Mouse (Mus musculus) neural tube, embryonic 11.5 days (tissue): ENCODE data around the gene Josd1. TPM values are rescaled to one million over a fixed set of nuclear protein-coding genes. Genes with fewer than 3 reads are reported as not detected.

ENCODE experiments used
- ATAC-seq: fragments of 200-750 bp; cut with Nextera tagmentation; 2 replicates; pipeline ENCODE4 v1.8.0; 2017; ENCODE audit warnings: moderate number of reproducible peaks, mild to moderate bottlenecking, moderate TSS enrichment, moderate library complexity; ENCODE audit not compliant: insufficient read depth, low FRiP score, low TSS enrichment
- DNase-seq: peaks from one replicate; pipeline ENCODE4 v3.0.0-alpha.2; 2015; ENCODE audit warnings: low spot score
- H3K27ac ChIP-seq: fragments of 300-500 bp; sonication (generic); 2 replicates; pipeline ENCODE4 v1.5.1; 2014; ENCODE audit warnings: low read depth, mild to moderate bottlenecking, low read length
- H3K27me3 ChIP-seq: fragments of 300-500 bp; sonication (generic); 2 replicates; pipeline ENCODE4 v1.6.1; 2014; ENCODE audit warnings: mild to moderate bottlenecking, low read length, mixed read lengths; ENCODE audit not compliant: control insufficient read depth, insufficient read depth
- H3K36me3 ChIP-seq: fragments of 300-500 bp; sonication (generic); 2 replicates; pipeline ENCODE4 v1.6.1; 2014; ENCODE audit warnings: mild to moderate bottlenecking, low read length, moderate library complexity, mixed read lengths; ENCODE audit not compliant: control insufficient read depth, insufficient read depth
- H3K4me1 ChIP-seq: fragments of 300-500 bp; sonication (generic); 2 replicates; pipeline ENCODE4 v1.6.1; 2014; ENCODE audit warnings: low read length, mixed read lengths; ENCODE audit not compliant: control insufficient read depth, insufficient read depth
- H3K4me2 ChIP-seq: fragments of 300-500 bp; sonication (generic); 2 replicates; pipeline ENCODE4 v1.6.1; 2014; ENCODE audit warnings: low read depth, mild to moderate bottlenecking, moderate library complexity
- H3K4me3 ChIP-seq: fragments of 300-500 bp; sonication (generic); 2 replicates; pipeline ENCODE4 v1.5.1; 2014; ENCODE audit warnings: low read depth, low read length
- H3K9ac ChIP-seq: fragments of 300-500 bp; sonication (generic); 2 replicates; pipeline ENCODE4 v1.6.1; 2014; ENCODE audit warnings: mild to moderate bottlenecking, low read length
- H3K9me3 ChIP-seq: fragments of 300-500 bp; sonication (generic); 2 replicates; pipeline ENCODE4 v1.6.1; 2016; ENCODE audit warnings: low read length; ENCODE audit not compliant: control insufficient read depth
- WGBS: fragments of 180-500 bp; shearing (Covaris S2); extraction: QIAGEN DNeasy Blood & Tissue Kit; methylation state at CpG from one replicate; pipeline ENCODE4 v1.1.7; 2014; 5-methylcytosine and 5-hydroxymethylcytosine counted together
- polyA plus RNA-seq: library from polyadenylated mRNA; unstranded; fragments of >200 nt; fragmentation: Nextera tagmentation; extraction: Ambion mirVana; gene quantifications from 2 replicates; pipeline ENCODE4 v1.2.1, GENCODE M21; 2014

Gene Josd1
- polyA plus RNA-seq, 1 experiment from 2014 or later, result 16.4 TPM

DNA sequence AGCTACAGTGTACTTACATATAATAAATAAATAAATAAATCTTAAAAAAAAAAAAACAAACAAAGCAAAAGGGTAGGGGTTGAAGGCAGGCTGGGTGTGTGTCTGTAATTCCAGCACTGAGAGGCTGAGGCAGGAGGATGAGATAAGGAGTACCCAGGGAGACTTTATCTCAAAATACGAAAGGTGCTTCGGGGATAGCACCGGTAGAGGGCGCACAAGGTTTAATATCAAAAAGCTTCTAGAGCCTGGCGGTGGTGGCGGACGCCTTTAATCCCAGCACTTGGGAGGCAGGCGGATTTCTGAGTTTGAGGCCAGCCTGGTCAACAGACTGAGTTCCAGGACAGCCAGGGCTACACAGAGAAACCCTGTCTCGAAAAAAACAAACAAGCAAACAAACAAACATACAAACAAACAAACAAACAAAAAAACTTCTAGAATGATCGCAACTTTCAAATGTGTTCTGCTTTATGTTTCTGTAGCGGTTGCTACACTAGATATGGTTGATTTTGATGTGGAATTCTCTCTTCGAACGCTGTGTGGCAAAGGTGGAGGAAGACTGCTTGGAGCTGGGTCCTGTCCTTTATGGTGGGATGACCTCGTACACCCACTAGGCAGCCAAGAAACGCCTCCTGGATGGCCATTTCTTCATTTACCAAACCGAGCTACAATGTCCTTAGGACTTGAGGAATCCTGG is 29.7 kb downstream of the Josd1 start:
- no peaks in the 10 kb centered on the region for H3K36me3 ChIP-seq
- DNase-seq (peak; percentile 87), ATAC-seq (peak; percentile 24; the same call in 1 of the 2 replicates)
- WGBS, result 4% methylated on average over 16 of the region's 16 CpGs
- H3K4me2 ChIP-seq, result peak overlapping the region; percentile 82
- no peaks in the 10 kb centered on the region for H3K27me3 ChIP-seq
- peak overlapping the region; percentile 75 for H3K4me3 ChIP-seq
- H3K9ac ChIP-seq, result peak overlapping the region; percentile 82
- H3K27ac ChIP-seq, result peak overlapping the region; percentile 92
- H3K4me1 ChIP-seq, result no peaks in the 10 kb centered on the region
- no peaks in the 10 kb centered on the region for H3K9me3 ChIP-seq

DNA sequence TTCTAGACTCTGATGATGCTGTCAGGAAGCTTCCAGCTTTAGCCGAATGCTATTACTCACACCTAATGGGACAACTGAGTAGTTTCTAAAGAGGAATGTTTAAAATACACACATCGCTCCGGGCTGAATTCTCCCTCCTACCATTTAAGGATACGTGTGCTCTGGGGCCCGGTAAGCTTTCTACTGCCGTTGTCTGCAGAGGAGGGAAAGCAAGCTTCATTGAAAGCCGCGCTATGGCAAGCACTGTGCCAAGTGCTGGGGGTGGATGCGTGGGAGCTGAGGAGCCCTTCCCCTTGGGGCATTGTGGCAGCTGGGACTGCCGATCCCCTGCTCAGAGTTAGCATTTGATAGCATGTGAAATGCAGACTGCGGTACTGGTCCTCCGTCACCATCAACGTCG is 31.3 kb downstream of the Josd1 start:
- Histone ChIP-seq H3K4me3 (no peak overlapping the region), H3K4me2 (no peak overlapping the region), H3K27me3 (no peaks in the 10 kb centered on the region), H3K27ac (no peak overlapping the region), H3K36me3 (no peaks in the 10 kb centered on the region), H3K9ac (no peak overlapping the region), H3K9me3 (no peaks in the 10 kb centered on the region), H3K4me1 (no peaks in the 10 kb centered on the region)
- WGBS, result 94% methylated on average over 14 of the region's 14 CpGs
- DNase-seq (no peak), ATAC-seq (no peak)

DNA sequence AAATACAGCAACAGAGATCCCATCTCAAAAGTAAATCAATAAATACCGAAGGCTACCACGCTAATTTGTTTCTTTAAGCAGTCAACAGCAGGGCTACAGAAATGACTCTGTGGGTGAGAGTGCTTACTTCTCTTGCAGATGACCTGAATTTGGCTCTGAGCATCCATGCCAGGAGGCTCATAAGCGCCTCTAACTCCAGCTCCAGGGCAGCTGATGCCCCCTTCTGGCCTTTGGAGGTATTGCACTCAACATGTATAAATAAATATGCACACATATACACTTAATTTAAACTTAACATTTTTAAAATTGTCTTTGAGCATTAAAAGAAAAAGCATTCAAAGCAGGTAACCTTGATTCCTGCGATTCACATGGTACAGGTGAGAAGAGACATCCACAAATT is 36.2 kb downstream of the Josd1 start:
- no peaks in the 10 kb centered on the region for H3K36me3 ChIP-seq
- H3K27me3 ChIP-seq, result no peaks in the 10 kb centered on the region
- 80% methylated on average over 4 of the region's 4 CpGs for WGBS
- H3K9ac ChIP-seq, result no peak overlapping the region
- no peak for ATAC-seq
- no peak overlapping the region for H3K27ac ChIP-seq
- no peaks in the 10 kb centered on the region for H3K9me3 ChIP-seq
- H3K4me3 ChIP-seq, result no peak overlapping the region
- no peak for DNase-seq
- H3K4me1 ChIP-seq, result no peaks in the 10 kb centered on the region
- H3K4me2 ChIP-seq, result no peak overlapping the region

- H3K27ac ChIP-seq, result no peak overlapping the region
- no peaks in the 10 kb centered on the region for H3K36me3 ChIP-seq
- H3K4me2 ChIP-seq, result no peak overlapping the region
- ATAC-seq (no peak), DNase-seq (peak; percentile 57)
- H3K4me3 ChIP-seq, result no peak overlapping the region
- no peaks in the 10 kb centered on the region for H3K9me3 ChIP-seq
- no peaks in the 10 kb centered on the region for H3K4me1 ChIP-seq
- no peaks in the 10 kb centered on the region for H3K27me3 ChIP-seq
- no peak overlapping the region for H3K9ac ChIP-seq
These were observed 37.1 kb downstream of the Josd1 start for GRCm38 (mm10) chr15:79650569-79650968.

DNA sequence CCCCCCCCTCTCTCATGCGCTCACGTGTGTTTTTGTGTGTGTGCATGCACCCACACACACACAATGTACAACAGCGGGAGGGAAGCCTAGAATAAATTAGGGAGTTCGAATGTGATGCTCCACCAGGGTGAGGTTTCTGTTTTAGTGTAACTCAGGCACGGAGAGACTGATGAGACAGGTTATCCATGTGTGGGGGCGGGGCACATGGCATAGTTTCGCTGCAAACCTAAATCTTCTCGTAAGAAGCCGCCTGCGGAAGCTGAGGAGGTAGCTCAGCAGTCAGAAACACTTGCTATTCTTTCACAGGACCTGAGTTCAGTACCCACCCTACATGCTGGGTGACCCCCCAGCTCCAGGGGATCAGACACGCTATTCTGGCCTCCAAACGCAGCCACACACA is 39.6 kb downstream of the Josd1 start:
- no peaks in the 10 kb centered on the region for H3K9me3 ChIP-seq
- WGBS, result 90% methylated on average over 12 of the region's 12 CpGs

GRCm38 (mm10) chr15:79645483-79645882 is 42.2 kb downstream of the Josd1 start:
- Histone ChIP-seq H3K27me3 (no peaks in the 10 kb centered on the region), H3K4me3 (no peak overlapping the region), H3K4me2 (no peak overlapping the region), H3K36me3 (no peaks in the 10 kb centered on the region), H3K9ac (no peak overlapping the region), H3K4me1 (no peaks in the 10 kb centered on the region), H3K9me3 (no peaks in the 10 kb centered on the region), H3K27ac (no peak overlapping the region)
- 80% methylated on average over 2 of the region's 2 CpGs for WGBS
- no peak for DNase-seq
- no peak for ATAC-seq

More for the DNA sequence above, 39.6 kb downstream of the Josd1 start:
- no peak overlapping the region for H3K4me3 ChIP-seq
- DNase-seq (no peak), ATAC-seq (no peak)
- no peaks in the 10 kb centered on the region for H3K36me3 ChIP-seq
- H3K27me3 ChIP-seq, result no peaks in the 10 kb centered on the region
- H3K9ac ChIP-seq, result no peak overlapping the region
- no peak overlapping the region for H3K27ac ChIP-seq
- H3K4me1 ChIP-seq, result no peaks in the 10 kb centered on the region
- H3K4me2 ChIP-seq, result no peak overlapping the region

DNA sequence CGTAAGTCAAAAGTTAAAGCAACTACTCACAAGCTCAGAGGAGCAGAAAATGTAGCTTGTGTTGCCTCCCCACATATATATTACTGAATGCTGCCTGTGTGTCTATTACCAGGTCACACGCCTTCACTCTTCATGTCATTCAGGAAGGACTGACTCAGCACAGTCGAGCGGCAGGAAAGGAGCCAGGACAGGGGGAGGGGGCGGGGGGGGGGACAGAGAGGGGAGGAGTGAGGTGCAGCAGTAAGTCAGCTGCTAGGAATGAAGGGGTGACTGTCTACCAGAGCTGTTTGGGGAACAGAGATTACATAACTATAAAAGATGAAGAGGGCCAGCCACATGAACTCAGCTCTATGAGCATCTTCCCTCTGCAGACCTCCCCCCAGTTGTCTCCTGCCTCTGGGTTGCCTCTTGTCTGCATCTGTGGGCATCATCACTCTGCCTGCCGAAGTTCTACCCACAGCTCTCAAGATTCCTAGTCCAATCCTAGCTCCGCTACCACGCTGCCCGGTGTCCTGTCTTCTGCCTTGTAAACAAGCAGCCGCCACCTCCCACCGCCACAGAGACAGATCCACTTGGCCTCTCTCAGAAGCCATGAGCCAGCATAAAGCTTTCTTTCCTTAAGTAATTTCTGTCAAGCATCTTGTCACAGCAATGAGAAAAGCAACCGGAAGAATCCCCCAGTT is 46.4 kb downstream of the Josd1 start:
- no peak overlapping the region for H3K4me2 ChIP-seq
- H3K4me3 ChIP-seq, result no peak overlapping the region
- 73% methylated on average over 12 of the region's 12 CpGs for WGBS
- H3K36me3 ChIP-seq, result no peaks in the 10 kb centered on the region
- H3K27me3 ChIP-seq, result no peaks in the 10 kb centered on the region
- H3K9ac ChIP-seq, result no peak overlapping the region
- DNase-seq, result no peak
- H3K27ac ChIP-seq, result no peak overlapping the region
- no peaks in the 10 kb centered on the region for H3K4me1 ChIP-seq
- no peaks in the 10 kb centered on the region for H3K9me3 ChIP-seq
- no peak for ATAC-seq

DNA sequence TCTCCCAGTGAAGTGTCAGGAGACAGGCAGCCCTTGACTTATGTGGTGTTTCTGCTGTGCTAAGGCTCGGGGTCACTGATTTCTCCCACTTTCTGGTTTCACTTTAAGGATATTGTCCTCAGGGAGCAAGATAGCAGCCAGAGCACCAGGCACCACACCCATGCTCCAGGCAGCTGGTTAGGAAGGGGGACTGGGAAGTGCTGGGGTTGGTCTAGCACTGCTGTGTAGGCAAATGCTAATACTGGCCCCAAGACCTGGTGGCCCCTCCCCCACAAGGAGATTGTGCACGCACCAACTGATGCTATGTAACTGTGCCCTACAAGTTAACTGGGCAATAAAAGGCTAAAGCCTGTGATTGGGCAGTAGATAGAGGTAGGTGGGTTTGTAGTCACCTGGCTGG is 57.2 kb downstream of the Josd1 start:
- Histone ChIP-seq H3K36me3 (peaks cover 9% of the 10 kb centered on the region), H3K9ac (no peak overlapping the region), H3K27ac (no peak overlapping the region), H3K4me2 (no peak overlapping the region), H3K27me3 (no peaks in the 10 kb centered on the region), H3K4me3 (no peak overlapping the region), H3K4me1 (no peaks in the 10 kb centered on the region), H3K9me3 (no peaks in the 10 kb centered on the region)
- DNase-seq, result no peak
- 53% methylated on average over 2 of the region's 2 CpGs for WGBS
- ATAC-seq, result no peak
